Mouse (Mus musculus): Measurements from ENCODE around the gene Rdm1. TPM values are rescaled to one million over a fixed set of nuclear protein-coding genes. Genes with fewer than 3 reads are reported as not detected.
"Not testable (repeated sequence)": the region's sequence is repeated elsewhere in the genome, so short reads cannot be mapped to it uniquely, and the experiment has no call there.

The Rdm1 gene
- polyA plus RNA-seq, 1 experiment, result 21.2 TPM

GRCm38 (mm10) chr11:101656356-101656755, 29.4 kb downstream of the Rdm1 start:
- H3K27ac ChIP-seq (ENCODE audit: insufficient read depth, low read depth, low read length), result no peak overlapping the region
- no peak overlapping the region for H3K4me3 ChIP-seq (ENCODE audit: insufficient read depth, low read length)
- TF ChIP-seq CTCF (IDR thresholded peaks at IDR 0.05; ENCODE audit: low read depth, low read length) (no peak), POLR2A (IDR thresholded peaks at IDR 0.05; ENCODE audit: borderline replicate concordance, low read depth, low read length) (no peak)
- peaks cover 4% of the 10 kb centered on the region; the same call in 1 of the 2 replicates for H3K4me1 ChIP-seq (ENCODE audit: control insufficient read depth, insufficient read depth, low read length)

- Histone ChIP-seq H3K27ac (ENCODE audit: insufficient read depth, low read depth, low read length) (peak overlapping the region; percentile 90), H3K4me1 (ENCODE audit: control insufficient read depth, insufficient read depth, low read length) (peaks cover 4% of the 10 kb centered on the region; the same call in 1 of the 2 replicates), H3K4me3 (ENCODE audit: insufficient read depth, low read length) (no peak overlapping the region)
- TF ChIP-seq POLR2A (IDR thresholded peaks at IDR 0.05; ENCODE audit: borderline replicate concordance, low read depth, low read length) (no peak), CTCF (IDR thresholded peaks at IDR 0.05; ENCODE audit: low read depth, low read length) (no peak)
Observed at GRCm38 (mm10) chr11:101657528-101657885, 30.5 kb downstream of the Rdm1 start.

- H3K27ac ChIP-seq (ENCODE audit: insufficient read depth, low read depth, low read length), result peak overlapping the region; percentile 90
- H3K4me3 ChIP-seq (ENCODE audit: insufficient read depth, low read length); H3K4me1 ChIP-seq (ENCODE audit: control insufficient read depth, insufficient read depth, low read length): not testable (repeated sequence)
- peak; percentile 100 for TF ChIP-seq POLR2A (IDR thresholded peaks at IDR 0.05; ENCODE audit: borderline replicate concordance, low read depth, low read length)
Observed at GRCm38 (mm10) chr11:101657886-101658750, 31.1 kb downstream of the Rdm1 start.

GRCm38 (mm10) chr11:101658751-101659558, 32.0 kb downstream of the Rdm1 start:
- TF ChIP-seq POLR2A (IDR thresholded peaks at IDR 0.05; ENCODE audit: borderline replicate concordance, low read depth, low read length) (no peak), CTCF (IDR thresholded peaks at IDR 0.05; ENCODE audit: low read depth, low read length) (no peak)
- H3K4me3 ChIP-seq (ENCODE audit: insufficient read depth, low read length), result no peak overlapping the region
- peaks cover 4% of the 10 kb centered on the region; the same call in 1 of the 2 replicates for H3K4me1 ChIP-seq (ENCODE audit: control insufficient read depth, insufficient read depth, low read length)
- no peak overlapping the region for H3K27ac ChIP-seq (ENCODE audit: insufficient read depth, low read depth, low read length)

- TF ChIP-seq CTCF (IDR thresholded peaks at IDR 0.05; ENCODE audit: low read depth, low read length) (no peak), POLR2A (IDR thresholded peaks at IDR 0.05; ENCODE audit: borderline replicate concordance, low read depth, low read length) (no peak)
- Histone ChIP-seq H3K4me1 (ENCODE audit: control insufficient read depth, insufficient read depth, low read length) (peaks cover 4% of the 10 kb centered on the region; the same call in 1 of the 2 replicates), H3K27ac (ENCODE audit: insufficient read depth, low read depth, low read length) (no peak overlapping the region), H3K4me3 (ENCODE audit: insufficient read depth, low read length) (no peak overlapping the region)
Observed at GRCm38 (mm10) chr11:101661191-101661590, 34.2 kb downstream of the Rdm1 start.

- H3K27ac ChIP-seq (ENCODE audit: insufficient read depth, low read depth, low read length), result no peak overlapping the region
- no peak overlapping the region for H3K4me3 ChIP-seq (ENCODE audit: insufficient read depth, low read length)
- H3K4me1 ChIP-seq (ENCODE audit: control insufficient read depth, insufficient read depth, low read length), result peaks cover 4% of the 10 kb centered on the region; the same call in 1 of the 2 replicates
- TF ChIP-seq POLR2A (IDR thresholded peaks at IDR 0.05; ENCODE audit: borderline replicate concordance, low read depth, low read length) (no peak), CTCF (IDR thresholded peaks at IDR 0.05; ENCODE audit: low read depth, low read length) (no peak)
Observed at GRCm38 (mm10) chr11:101661786-101662185, 34.8 kb downstream of the Rdm1 start.

GRCm38 (mm10) chr11:101663229-101664027, 36.4 kb downstream of the Rdm1 start:
- TF ChIP-seq POLR2A (IDR thresholded peaks at IDR 0.05; ENCODE audit: borderline replicate concordance, low read depth, low read length) (no peak), CTCF (IDR thresholded peaks at IDR 0.05; ENCODE audit: low read depth, low read length) (no peak)

GRCm38 (mm10) chr11:101664825-101665635, 38.0 kb downstream of the Rdm1 start, which contains the start of gene Arl4d:
TSS of gene Arl4d (plus strand) at chr11:101665541.
- TF ChIP-seq POLR2A (IDR thresholded peaks at IDR 0.05; ENCODE audit: borderline replicate concordance, low read depth, low read length) (peak; percentile 94), CTCF (IDR thresholded peaks at IDR 0.05; ENCODE audit: low read depth, low read length) (no peak; the same call in 1 of the 2 replicates)
- H3K4me3 ChIP-seq (ENCODE audit: insufficient read depth, low read length), result peak within 1 kb of the TSS; percentile 80
- H3K27ac ChIP-seq (ENCODE audit: insufficient read depth, low read depth, low read length), result peak within 1 kb of the TSS; percentile 69
- H3K4me1 ChIP-seq (ENCODE audit: control insufficient read depth, insufficient read depth, low read length), result no peaks in the 10 kb centered on the region

More at GRCm38 (mm10) chr11:101663229-101664027, 36.4 kb downstream of the Rdm1 start:
- no peaks in the 10 kb centered on the region for H3K4me1 ChIP-seq (ENCODE audit: control insufficient read depth, insufficient read depth, low read length)
- H3K27ac ChIP-seq (ENCODE audit: insufficient read depth, low read depth, low read length), result no peak overlapping the region
- no peak overlapping the region for H3K4me3 ChIP-seq (ENCODE audit: insufficient read depth, low read length)

All from bone marrow macrophage, adult 2 months (primary cell).